Mouse (Mus musculus): Measurements from ENCODE around the gene Gstp1. TPM values are rescaled to one million over a fixed set of nuclear protein-coding genes. Genes with fewer than 3 reads are reported as not detected.

The Gstp1 gene
- polyA plus RNA-seq (2012; rRNA removed) = 88.6 and 94.9 TPM in 2 replicates

- H3K27me3 ChIP-seq (ENCODE audit: control insufficient read depth, insufficient read depth, low read length) = no peaks in the 10 kb centered on the region
- H3K4me3 ChIP-seq (ENCODE audit: control insufficient read depth, low read depth, low read length) = peak within 1 kb of the TSS; percentile 87
- H3K4me1 ChIP-seq (ENCODE audit: control insufficient read depth, insufficient read depth, low read length) = peaks cover 5% of the 10 kb centered on the region; the same call in 1 of the 2 replicates
- TF ChIP-seq POLR2A (IDR thresholded peaks at IDR 0.05; ENCODE audit: control insufficient read depth, low read depth, low read length) (peak; percentile 90), CTCF (IDR thresholded peaks at IDR 0.05; ENCODE audit: control insufficient read depth, insufficient read depth, insufficient replicate concordance, low read depth, low read length) (no peak)
- peak within 1 kb of the TSS; percentile 70 for H3K27ac ChIP-seq (ENCODE audit: control insufficient read depth, insufficient read depth, low read depth, low read length)
- H3K36me3 ChIP-seq (ENCODE audit: control insufficient read depth, insufficient read depth, low read length) = no peaks in the 10 kb centered on the region
Observed at GRCm38 (mm10) chr19:4037788-4038232, at the start of gene Gstp1. TSS of gene Gstp1 (minus strand) at chr19:4037985.

DNA sequence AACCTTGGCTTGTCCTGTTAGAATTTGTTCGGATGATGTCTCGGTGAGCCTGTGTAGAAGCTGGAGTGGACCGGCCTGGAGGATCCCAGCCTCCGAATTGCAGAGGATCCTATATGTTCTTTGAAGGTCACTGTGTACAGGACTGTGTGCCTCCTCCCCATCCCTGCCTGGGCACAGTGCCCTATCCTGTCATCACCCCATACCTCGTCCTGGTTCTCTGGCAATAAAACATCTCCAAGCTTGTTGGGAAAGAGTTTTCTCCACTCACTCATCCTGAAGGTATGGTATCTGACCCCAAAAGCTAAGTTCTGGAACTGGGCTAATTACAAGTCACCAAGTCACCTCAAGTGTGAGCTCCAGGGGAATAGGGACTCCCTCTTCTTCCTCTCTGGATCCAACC is 49.3 kb upstream of the Gstp1 start:
- Histone ChIP-seq H3K4me1 (ENCODE audit: control insufficient read depth, insufficient read depth, low read length) (no peaks in the 10 kb centered on the region), H3K4me3 (ENCODE audit: control insufficient read depth, low read depth, low read length) (no peak overlapping the region), H3K27ac (ENCODE audit: control insufficient read depth, insufficient read depth, low read depth, low read length) (no peak overlapping the region), H3K36me3 (ENCODE audit: control insufficient read depth, insufficient read depth, low read length) (no peaks in the 10 kb centered on the region), H3K27me3 (ENCODE audit: control insufficient read depth, insufficient read depth, low read length) (no peaks in the 10 kb centered on the region)
- TF ChIP-seq CTCF (IDR thresholded peaks at IDR 0.05; ENCODE audit: control insufficient read depth, insufficient read depth, insufficient replicate concordance, low read depth, low read length) (no peak), POLR2A (IDR thresholded peaks at IDR 0.05; ENCODE audit: control insufficient read depth, low read depth, low read length) (no peak)

DNA sequence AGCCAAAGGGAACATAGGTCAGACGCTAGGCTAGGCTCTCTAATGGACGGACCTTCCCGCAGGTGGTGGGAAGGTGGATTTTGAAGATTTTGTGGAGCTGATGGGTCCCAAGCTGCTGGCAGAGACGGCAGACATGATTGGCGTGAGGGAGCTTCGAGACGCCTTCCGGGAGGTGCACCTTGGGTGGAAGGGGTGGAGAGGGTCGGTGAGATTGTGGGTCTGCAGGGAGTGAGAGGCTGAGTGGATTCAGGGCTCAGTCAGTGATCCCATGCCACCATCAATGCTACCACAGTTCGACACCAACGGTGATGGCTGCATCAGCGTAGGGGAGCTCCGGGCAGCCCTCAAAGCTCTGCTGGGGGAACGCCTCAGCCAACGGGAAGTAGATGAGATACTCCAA is 48.4 kb upstream of the Gstp1 start:
- Histone ChIP-seq H3K36me3 (ENCODE audit: control insufficient read depth, insufficient read depth, low read length) (no peaks in the 10 kb centered on the region), H3K4me3 (ENCODE audit: control insufficient read depth, low read depth, low read length) (no peak overlapping the region), H3K27ac (ENCODE audit: control insufficient read depth, insufficient read depth, low read depth, low read length) (no peak overlapping the region), H3K27me3 (ENCODE audit: control insufficient read depth, insufficient read depth, low read length) (no peaks in the 10 kb centered on the region), H3K4me1 (ENCODE audit: control insufficient read depth, insufficient read depth, low read length) (no peaks in the 10 kb centered on the region)
- no peak for TF ChIP-seq POLR2A (IDR thresholded peaks at IDR 0.05; ENCODE audit: control insufficient read depth, low read depth, low read length)
- no peak for TF ChIP-seq CTCF (IDR thresholded peaks at IDR 0.05; ENCODE audit: control insufficient read depth, insufficient read depth, insufficient replicate concordance, low read depth, low read length)

DNA sequence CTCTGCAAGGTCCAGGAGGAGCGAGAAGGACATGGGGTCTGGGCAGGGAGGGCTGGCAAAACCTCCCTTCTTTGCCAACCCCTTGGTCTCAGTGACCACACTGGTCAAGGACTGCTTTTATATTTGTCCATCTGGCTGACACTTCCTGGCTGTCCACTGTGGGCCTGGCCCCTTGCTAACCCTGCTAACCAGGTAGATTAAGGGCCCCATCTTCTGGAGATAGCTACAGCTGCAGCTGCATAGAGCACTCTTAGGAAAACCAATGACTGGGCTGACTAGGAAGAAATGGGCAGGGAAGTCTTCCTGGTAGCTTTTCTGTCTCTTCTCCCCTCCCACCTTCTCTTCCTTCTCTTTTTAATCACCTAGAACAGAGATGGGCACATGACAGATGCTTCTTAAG is 47.2 kb upstream of the Gstp1 start:
- Histone ChIP-seq H3K4me1 (ENCODE audit: control insufficient read depth, insufficient read depth, low read length) (no peaks in the 10 kb centered on the region), H3K36me3 (ENCODE audit: control insufficient read depth, insufficient read depth, low read length) (no peaks in the 10 kb centered on the region), H3K27ac (ENCODE audit: control insufficient read depth, insufficient read depth, low read depth, low read length) (no peak overlapping the region), H3K4me3 (ENCODE audit: control insufficient read depth, low read depth, low read length) (no peak overlapping the region), H3K27me3 (ENCODE audit: control insufficient read depth, insufficient read depth, low read length) (no peaks in the 10 kb centered on the region)
- TF ChIP-seq POLR2A (IDR thresholded peaks at IDR 0.05; ENCODE audit: control insufficient read depth, low read depth, low read length) (no peak), CTCF (IDR thresholded peaks at IDR 0.05; ENCODE audit: control insufficient read depth, insufficient read depth, insufficient replicate concordance, low read depth, low read length) (peak; percentile 8; the same call in 1 of the 2 replicates)

DNA sequence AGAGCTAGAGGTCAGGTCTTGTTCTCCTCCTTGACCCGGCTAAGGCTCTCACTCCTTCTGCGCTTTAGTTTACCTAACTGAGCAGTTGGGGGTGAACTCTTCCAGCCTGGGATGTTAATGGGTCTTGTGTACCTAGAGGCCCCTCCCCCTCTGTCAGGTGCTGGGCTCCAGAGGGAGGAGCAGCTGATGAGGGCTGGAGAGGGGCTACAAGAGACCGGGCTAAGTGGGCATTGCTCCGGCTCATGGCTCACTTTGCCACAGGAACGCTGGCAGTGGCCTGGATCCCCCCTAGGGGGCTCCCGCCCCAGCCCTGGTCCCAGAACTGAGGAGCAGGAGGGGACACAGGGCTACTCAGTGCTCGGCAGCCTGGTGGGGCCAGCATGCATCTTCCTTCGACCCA is 46.0 kb upstream of the Gstp1 start:
- Histone ChIP-seq H3K36me3 (ENCODE audit: control insufficient read depth, insufficient read depth, low read length) (no peaks in the 10 kb centered on the region), H3K4me1 (ENCODE audit: control insufficient read depth, insufficient read depth, low read length) (no peaks in the 10 kb centered on the region), H3K4me3 (ENCODE audit: control insufficient read depth, low read depth, low read length) (no peak overlapping the region), H3K27ac (ENCODE audit: control insufficient read depth, insufficient read depth, low read depth, low read length) (no peak overlapping the region), H3K27me3 (ENCODE audit: control insufficient read depth, insufficient read depth, low read length) (no peaks in the 10 kb centered on the region)
- TF ChIP-seq POLR2A (IDR thresholded peaks at IDR 0.05; ENCODE audit: control insufficient read depth, low read depth, low read length) = no peak
- TF ChIP-seq CTCF (IDR thresholded peaks at IDR 0.05; ENCODE audit: control insufficient read depth, insufficient read depth, insufficient replicate concordance, low read depth, low read length) = no peak

GRCm38 (mm10) chr19:4083316-4083715 is 45.5 kb upstream of the Gstp1 start:
- Histone ChIP-seq H3K36me3 (ENCODE audit: control insufficient read depth, insufficient read depth, low read length) (no peaks in the 10 kb centered on the region), H3K4me3 (ENCODE audit: control insufficient read depth, low read depth, low read length) (no peak overlapping the region), H3K27me3 (ENCODE audit: control insufficient read depth, insufficient read depth, low read length) (no peaks in the 10 kb centered on the region), H3K27ac (ENCODE audit: control insufficient read depth, insufficient read depth, low read depth, low read length) (no peak overlapping the region), H3K4me1 (ENCODE audit: control insufficient read depth, insufficient read depth, low read length) (no peaks in the 10 kb centered on the region)
- TF ChIP-seq CTCF (IDR thresholded peaks at IDR 0.05; ENCODE audit: control insufficient read depth, insufficient read depth, insufficient replicate concordance, low read depth, low read length) (no peak), POLR2A (IDR thresholded peaks at IDR 0.05; ENCODE audit: control insufficient read depth, low read depth, low read length) (no peak)

GRCm38 (mm10) chr19:4082219-4082965 is 44.6 kb upstream of the Gstp1 start:
- Histone ChIP-seq H3K36me3 (ENCODE audit: control insufficient read depth, insufficient read depth, low read length) (no peaks in the 10 kb centered on the region), H3K4me3 (ENCODE audit: control insufficient read depth, low read depth, low read length) (no peak overlapping the region)

More at GRCm38 (mm10) chr19:4082219-4082965, 44.6 kb upstream of the Gstp1 start:
- TF ChIP-seq POLR2A (IDR thresholded peaks at IDR 0.05; ENCODE audit: control insufficient read depth, low read depth, low read length) (no peak), CTCF (IDR thresholded peaks at IDR 0.05; ENCODE audit: control insufficient read depth, insufficient read depth, insufficient replicate concordance, low read depth, low read length) (no peak)
- Histone ChIP-seq H3K4me1 (ENCODE audit: control insufficient read depth, insufficient read depth, low read length) (no peaks in the 10 kb centered on the region), H3K27me3 (ENCODE audit: control insufficient read depth, insufficient read depth, low read length) (no peaks in the 10 kb centered on the region), H3K27ac (ENCODE audit: control insufficient read depth, insufficient read depth, low read depth, low read length) (no peak overlapping the region)
